Mouse (Mus musculus) yolk sac, embryonic 10.5 days (tissue): ENCODE results near the gene Grcc10.
A peak's percentile ranks its signal among the peaks of the same experiment; 100 is the strongest.

ENCODE experiments used
- DNase-seq: peaks from one replicate; pipeline ENCODE4 v3.0.0-alpha.2; 2017; ENCODE audit warnings: low spot score

Gene Grcc10

DNA sequence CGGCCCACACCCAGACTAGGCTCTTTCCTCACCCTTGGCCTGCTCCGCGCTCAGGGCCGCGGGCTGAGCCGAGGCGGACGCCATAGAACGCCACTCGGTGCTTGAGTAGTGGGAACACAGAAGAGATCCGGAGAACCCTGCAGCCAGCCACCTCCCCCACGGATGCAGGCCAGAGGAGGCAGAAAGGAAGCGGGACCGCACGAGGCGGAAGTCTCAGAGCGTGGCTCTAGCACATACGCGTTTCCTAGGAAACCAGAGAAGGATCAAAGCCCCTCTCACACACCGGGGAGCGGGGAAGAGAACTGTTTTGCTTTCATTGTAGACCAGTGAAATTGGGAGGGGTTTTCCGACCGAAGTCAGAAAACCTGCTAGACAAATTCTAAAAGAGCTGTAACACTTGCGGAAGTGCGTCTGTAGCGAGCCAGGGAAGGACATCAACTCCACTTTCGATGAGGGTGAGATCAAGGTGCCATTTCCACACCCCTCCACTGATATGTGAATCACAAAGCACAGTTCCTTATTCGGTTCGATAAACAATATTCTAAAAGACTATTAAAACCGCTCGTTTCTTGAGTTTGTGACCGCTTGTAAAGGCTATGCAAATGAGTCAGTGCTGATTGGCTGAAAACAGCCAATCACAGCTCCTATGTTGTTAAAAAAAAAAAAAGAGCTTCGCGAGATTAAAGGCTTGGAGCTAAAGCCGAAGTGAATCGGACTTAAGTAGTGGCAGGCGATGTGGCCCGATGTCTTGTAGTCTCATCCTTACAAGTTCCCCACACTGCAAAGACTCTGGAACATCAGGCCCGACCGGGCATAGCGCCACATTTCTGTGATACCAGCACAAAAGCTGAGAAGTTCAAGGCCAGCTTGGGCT lies at the start of gene Grcc10:
Grcc10 (minus strand) TSS at position 487 of the 874 bp plus-strand sequence.
- DNase-seq, result peak; percentile 94

DNA sequence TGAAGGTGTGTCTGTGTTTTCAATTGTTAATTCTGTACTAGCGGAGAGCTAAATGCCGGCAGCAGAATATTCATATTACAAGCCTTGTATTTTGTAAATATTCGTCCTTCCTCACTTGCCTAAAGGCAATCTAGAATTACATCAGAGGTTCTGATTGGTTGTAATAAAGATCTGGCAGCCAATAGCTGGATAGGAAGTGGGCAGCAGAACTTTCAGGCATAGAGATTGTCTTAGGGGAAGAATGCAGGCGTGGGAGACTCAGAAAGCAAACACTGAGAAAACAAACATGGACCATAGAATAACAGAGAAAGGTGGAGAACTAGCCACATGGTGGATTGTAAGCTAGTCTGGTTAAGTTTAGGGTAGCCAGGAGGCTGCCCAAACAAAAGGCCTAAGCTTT lies 48.9 kb upstream of the Grcc10 start:
- DNase-seq, result no peak

DNA sequence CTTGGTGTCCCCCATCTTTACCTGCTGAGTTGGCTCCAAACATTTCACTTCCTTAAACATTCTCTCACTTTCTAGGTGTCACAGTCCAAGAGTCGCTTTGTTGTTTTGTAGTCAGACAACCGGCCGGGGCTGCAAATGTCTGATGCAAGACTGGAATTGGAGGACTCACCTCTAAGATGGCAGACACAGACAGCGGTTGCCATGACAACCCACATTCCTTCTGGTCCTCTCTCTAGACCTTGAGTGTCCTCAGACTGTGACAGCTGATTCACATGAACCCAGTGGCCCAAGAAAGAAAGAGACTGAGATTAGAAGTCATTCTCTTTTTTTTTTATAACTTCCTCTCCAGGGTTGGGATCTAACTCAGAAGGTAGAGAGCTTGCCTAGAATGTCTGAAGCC lies 48.3 kb upstream of the Grcc10 start:
- DNase-seq, result peak; percentile 53

DNA sequence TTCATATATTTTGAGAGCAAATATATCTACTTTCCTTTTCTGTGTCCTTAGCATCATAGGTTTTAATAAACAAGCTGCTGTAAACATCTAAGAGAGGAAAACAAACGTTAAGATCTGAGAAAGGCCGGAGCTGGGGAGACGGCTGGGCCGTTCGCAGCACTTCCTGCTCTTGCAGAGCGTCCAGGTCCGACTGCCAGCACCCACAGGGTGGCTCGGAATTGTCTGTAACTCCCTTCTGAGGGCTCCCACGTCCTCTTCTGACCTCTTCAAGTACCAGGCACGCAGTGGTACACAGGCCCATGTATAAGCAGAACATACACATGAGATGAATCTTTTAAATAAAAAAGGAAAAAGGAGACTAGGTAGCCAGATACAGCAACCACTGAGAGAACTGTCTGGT lies 46.5 kb upstream of the Grcc10 start:
- DNase-seq, result no peak

DNA sequence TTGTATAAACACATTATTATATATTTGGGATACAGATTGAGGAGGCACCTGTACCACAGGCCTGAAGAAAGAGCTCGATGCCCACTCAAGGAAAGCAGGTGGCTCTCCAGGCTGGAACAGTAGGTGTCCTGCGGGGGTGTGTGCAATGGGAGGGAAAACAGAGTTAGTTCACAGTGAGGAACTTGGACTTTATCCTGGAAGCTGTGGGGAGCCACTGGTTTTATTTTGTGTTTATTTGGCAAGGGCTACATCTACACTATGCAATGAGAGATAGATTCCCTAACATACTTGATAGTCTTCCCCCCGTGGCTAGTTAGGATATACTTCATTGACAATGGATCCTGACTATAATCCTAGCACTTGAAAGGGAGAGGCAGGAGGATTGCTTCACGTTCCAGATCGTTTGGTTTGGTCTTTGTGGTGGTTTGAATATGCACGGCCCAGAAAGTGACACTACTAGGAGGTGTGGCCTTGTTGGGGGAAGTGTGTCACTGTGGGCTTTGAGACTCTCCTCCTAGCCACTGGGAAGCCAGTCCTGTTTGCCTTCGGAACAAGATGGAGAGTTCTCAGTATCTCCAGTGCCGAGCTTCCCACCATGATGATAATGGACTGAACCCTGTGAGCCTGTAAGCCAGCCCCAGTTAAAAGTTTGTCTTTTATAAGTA lies 45.7 kb upstream of the Grcc10 start:
- DNase-seq, result no peak

DNA sequence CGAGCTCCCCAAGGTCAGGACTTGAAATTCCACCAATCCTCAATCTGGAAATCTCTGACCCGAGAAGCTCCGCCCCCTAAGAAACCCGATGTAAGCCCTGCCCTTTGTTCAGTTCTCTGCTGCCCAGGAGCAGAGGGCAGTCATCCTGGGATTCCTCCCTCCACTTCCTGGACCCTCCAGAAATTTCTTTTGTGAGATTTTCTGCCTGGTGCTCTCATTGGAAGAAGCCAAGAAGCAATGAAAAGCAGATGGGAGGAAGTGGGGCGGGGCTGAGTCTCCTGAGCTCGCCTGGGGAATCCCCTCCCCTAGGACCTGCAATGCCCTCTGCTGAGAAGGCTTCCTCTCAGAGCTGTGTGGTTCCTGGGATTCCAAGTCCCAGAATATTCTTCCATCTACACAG lies 41.3 kb upstream of the Grcc10 start:
- DNase-seq, result peak; percentile 36

DNA sequence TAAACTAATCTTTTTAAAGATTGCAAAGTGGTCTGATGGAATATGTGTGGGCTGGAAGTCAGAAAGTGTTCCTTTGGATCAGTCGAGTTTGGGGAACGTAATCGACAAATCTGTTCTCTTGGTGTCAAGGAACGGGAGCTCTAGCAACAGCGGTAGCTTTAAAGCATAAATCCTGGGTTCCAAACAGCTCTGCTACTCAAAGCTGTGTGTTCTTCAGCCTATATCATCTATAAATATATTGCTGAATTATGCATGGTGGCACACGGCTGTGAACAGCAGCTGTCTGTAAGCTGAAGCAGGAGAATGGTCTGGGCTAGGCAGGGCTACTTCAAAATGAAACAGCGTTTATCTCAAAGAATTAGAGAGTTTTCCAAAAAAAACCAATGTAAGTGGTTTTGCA lies 39.7 kb upstream of the Grcc10 start:
- DNase-seq, result no peak

DNA sequence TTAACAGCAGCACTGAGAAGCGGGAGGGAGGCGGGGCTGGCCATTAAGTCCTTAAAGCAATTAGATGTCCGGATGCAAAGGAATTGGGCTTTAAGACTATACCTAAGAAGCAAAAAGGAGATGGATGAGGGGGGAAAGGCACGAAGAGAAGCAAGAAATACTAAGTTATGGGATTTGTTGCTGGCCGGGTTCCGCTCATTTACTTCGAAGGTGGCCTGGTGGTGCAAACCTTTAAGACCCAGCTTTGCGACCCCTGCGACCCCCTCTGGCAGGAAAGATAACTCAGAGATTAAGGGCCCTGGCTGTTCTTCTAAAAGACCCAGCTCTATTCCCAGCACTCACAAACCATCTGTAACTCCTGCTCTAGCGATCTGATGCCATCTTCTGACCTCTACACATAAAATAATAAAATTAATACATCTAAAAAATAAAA lies 38.8 kb upstream of the Grcc10 start:
- no peak for DNase-seq

DNA sequence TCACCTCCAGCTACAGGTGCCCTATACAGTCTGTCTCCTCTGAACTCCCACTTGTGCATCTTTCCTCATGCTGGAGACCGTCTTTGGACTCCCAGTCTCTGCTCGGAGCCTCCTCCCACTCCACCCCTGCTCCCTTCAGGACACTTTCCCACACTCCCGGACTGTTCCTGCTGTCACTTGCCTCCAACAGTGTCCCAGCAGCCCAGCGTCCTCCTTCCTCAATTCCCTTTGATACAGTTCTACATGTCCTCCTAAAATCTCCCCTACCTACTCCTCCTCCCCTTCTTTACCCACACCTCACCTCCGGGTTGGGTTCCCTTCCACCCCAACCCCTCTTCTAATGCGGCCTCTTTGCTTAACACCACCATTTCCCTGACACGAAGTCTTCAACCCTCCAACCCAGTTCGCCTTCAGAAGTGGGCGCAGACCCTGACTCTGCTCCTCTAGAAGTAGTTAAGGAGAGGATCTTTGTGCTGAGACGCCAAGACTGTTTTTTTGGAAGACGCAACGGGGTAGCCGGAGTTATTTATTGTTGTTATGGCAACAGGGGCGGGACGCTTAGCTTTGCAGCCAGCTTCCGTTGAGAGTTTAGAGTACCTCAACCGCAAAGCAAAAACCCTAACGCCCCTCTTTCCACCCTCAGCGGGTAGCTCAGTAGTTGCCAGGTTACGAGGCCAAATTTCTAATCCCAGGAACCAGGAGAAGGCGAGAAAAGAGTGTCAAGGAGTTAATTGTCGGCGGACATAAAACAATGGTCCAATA lies 38.2 kb upstream of the Grcc10 start, which contains the start of gene Lrrc23:
Lrrc23 (minus strand) TSS at position 506 of the 762 bp plus-strand sequence.
- DNase-seq, result no peak

DNA sequence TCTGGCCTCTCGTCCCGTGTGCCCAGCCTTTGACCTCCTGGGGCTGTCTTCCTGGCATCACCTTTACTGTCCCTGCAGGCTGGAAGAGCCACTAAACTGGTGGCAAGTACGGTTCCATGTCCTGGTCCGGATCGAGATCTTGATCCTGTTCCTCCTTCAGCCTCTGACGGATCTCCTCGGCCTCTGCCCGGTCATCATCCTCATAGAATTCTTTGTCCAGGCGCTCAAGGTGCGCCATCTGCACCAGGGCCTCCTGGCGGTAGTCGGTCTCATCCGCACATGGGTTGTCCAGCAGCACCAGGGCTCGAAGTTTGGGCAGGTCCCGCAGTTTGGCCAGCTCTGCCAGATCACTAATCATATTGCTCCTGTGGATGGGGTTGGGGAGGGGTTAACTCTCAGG lies 29.3 kb upstream of the Grcc10 start:
- DNase-seq, result no peak

DNA sequence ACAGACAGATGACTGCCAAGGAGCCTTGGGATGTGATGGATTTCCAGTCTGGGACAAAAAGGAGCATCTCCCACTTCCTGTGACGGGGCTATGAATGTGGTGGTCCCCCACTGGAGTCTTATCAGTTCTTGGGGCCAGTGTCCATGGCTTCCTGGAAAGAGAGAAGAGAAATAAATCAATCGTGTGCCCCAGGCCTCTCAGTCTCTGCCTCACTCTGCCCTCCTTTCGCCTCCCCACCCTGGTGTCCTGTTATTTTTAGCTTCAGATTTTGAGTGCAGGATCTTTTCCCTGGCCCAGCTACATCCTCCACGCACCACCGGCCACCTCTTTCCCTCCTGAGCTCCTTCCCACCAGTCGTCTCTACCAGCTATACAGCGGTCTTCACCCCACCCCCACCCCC lies 28.8 kb upstream of the Grcc10 start:
- DNase-seq, result no peak

DNA sequence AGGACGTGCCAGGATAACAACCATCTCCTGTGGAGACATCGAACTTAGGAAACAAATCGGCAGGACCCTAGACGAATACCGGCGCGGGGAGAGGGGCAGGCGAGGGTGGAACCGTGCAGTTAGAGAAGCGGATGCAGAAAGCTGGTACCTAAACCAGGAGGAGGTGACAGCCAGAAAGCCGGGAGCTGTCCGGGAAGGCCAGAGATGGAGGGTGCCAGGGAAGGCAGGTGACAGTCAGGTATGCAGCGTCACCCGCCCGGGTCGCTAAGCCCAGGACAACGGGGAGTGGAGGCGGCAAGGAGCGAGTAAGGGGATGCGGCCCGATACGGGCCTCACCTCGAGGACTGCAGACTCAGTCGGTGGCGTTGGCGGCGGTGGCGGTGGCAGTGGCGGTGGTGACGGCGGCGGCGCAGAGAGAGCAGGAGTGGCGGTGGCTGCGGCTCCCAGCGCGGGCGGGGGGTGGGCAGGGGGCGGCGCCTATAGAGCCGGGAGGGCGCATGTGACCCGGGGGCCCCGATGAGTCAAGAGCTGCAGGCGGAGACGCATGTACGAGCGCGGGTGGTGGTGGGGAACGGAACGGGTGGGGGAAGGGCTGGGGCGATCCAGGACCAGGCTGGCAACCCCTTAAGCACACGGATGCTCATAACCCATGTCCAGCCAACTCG lies 28.1 kb upstream of the Grcc10 start, which contains the start of gene Eno2:
Eno2 (minus strand) TSS at position 573 of the 665 bp plus-strand sequence.
- DNase-seq, result peak; percentile 58

DNA sequence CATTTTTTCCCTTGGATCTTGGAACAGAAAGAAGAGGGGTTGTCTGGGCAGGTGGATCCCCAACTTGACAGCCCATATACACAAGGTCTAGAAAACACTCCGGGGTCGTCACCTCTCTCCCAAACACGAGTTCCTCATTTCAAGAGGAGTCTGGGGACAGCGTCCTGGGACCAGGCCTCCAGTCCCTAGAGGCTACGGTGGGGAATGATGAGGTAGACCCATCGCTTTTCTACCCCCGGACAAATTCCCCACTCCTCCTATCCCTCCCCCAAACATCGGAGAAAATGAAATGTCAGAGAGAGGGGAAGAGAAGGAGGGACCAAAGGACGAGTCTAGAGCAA lies 27.5 kb upstream of the Grcc10 start:
- DNase-seq, result no peak

DNA sequence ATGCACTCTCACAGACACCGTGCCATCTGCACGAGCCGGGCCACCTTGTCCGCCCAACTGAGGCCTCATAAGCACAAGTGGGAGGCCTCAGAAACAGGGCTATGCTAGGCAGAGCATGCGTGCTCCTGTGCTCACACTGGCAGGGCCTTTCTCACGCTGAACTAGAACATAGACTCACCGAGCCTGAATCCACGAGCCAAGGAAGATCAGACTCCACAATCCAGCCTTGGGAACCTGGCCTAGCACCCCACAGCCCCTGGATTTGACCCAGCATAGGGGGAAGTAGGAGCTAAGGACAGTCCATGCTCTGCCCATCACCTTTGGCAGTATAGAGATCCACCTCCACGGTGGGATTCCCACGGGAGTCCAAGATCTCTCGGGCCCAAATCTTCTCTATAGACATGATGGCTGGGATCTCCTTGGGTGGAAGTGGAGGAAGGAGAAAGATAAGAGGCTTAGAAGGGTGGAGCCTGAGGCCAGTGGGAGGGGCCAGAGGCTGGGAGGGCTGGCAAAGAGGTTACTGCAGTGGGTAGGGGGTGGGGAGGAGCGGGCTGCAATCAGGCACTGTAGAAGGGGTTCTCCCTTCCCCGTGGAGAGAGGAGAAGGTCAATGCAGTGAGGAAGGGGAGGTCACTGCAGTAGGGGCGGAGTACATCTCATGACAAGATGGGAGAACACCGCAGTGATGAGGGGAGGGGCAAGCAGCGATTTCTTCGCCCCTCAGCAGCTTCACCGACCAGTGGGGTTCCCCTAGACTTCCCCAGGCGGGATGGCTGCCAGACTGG lies 26.9 kb upstream of the Grcc10 start:
- no peak for DNase-seq

DNA sequence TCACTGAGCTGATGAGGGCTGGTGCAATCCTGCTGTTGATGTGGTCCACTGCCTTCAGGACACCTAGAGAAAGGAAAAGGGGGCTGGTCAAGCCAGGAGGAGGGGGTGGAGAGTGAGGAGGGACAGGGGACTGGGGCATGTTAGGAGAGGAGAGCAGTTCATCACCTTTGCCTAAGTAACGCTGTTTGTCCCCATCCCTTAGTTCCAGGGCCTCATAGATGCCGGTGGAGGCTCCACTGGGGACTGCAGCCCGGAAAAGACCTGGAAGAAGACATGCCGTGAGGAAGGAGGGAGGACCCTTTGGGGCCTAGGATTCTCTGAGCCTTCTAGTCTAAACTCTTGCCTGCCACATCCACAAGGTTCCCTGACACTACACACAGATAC lies 26.4 kb upstream of the Grcc10 start:
- no peak for DNase-seq

DNA sequence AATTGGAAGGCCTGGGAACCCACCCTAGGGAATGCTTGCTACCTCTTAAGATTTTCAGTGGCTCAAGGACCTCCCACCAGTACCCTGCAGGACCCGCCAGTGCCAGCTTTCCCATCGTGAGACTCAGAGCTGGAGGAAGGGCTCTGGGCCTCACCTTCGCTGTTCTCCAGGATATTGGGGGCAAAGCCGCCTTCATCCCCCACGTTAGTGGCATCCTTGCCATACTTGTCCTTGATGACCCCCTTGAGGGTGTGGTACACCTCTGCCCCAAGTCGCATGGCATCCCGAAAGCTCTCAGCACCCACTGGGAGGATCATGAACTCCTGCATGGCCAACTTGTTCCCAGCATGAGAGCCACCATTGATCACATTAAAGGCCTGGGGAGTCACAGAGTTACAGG lies 24.8 kb upstream of the Grcc10 start:
- no peak for DNase-seq

DNA sequence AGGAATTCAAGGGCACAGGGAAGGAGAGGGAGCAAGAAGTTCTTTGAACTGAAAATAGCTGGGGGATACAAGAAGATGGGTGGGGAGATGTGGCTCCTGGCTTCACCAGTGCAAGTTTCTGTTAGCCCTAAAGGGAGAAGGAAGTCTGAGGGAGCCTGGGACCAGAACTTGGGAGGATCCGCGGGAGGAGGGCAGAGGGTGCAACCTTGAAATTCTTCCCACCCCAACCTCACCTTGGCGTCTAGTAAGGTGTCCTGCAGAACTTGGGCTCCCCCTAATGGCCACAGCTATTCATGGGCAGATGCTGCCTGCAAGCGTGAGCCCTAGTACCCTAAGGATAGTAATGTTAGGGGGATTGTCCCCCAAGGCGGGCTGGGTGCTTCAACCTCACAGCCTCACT lies 18.1 kb upstream of the Grcc10 start:
- peak; percentile 77 for DNase-seq

DNA sequence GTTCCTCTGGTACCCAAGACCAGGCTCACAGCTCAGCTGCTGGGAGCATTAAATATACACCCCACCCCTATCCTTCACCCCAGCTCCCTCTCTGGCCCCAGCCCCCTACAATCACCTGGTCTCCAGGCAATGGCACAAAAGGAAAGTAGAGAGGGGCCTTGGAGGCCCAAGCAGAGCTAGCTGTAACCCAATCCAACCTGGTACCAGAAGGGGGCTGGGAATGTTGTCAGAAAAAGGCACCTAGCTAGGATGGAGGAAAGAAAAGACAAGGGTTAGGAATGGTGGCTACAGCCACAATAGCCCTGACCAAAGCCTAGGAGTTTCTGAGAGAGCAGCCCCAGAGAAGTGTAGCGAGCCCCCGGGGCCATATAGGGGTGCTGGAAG lies 17.7 kb upstream of the Grcc10 start:
- no peak for DNase-seq

DNA sequence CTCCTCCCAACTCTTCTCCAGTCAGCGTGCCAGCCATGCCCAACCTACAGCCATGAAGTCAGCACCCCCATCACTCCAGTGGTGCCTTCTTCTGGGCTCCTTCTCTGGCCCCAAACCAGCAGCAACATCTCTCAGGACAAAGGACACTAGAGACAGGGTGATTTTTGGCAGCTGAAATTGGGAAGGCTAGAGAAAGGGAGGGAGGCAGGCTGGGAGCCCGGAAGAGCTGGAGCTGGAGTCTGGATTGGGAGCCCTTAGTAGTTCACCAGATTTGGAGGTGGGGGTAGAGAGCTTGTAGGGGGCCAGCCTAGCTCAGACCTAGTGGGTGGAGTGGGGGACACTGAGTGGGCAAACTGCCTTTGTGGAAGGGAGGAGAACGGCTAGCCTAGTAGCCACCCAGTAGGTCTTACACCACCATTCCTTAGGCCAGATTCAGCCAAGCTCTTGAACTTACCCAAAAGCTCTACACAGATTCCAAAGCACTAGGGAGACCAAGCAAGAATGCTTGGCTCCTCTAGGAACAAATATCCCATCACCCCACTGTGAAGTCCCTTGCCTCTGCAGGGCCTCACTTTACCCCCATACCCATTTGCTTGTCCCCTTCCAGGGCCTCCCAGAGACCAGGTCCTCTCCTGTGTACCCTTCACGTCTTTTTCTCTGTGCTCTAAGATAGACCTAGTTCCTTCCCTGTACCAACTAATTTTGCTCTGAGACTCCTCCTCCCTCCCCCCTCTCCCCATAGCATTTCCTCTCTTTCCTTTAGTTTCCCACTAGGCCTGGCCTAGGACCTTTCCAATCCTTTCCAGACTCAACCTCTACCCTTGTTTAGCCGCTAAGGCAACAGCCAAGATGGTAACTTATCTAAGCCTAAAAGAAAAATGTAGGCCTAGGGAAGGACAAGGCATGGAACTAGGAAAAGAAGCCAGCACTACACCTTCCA lies 17.0 kb upstream of the Grcc10 start:
- no peak for DNase-seq

DNA sequence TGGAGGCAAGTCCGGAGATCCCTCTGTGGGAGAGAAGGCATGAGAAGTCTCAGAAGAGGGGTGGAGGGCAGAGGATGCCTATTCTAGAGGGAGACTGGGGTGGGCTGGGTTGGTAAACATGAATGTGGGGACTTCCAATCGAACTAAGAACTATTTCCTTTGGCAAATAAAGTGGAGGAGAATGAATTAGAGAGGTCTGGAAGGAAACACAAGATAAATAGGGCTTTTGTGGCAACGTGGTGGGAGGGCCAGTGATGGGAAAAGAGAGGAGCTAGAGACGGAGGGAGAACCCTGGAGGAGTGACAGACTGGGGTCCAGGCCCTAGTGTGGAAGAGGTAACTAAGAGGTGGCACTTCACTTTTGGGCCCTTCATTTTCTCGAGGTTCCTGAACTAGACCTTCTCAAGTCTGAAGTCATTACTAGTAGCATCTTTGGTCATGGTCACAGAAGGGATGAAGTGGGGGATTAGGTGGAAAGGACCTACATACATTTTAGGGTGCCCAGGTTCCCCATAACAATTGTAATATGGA lies 16.2 kb upstream of the Grcc10 start:
- no peak for DNase-seq
